Mouse (Mus musculus) inflammation-experienced regulatory T-cells, adult 6 months (primary cell): ENCODE results near the gene Nhlh1. TPM values are rescaled to one million over a fixed set of nuclear protein-coding genes. Genes with fewer than 3 reads are reported as not detected.
A peak's percentile ranks its signal among the peaks of the same experiment; 100 is the strongest.

Source experiments
- ATAC-seq: one replicate; pipeline ENCODE4 v1.8.0; 2017
- polyA plus RNA-seq, 3 experiments: library from polyadenylated mRNA; unstranded; fragments of 100-300 nt; shearing (Covaris generic); gene quantifications; one replicate each; pipeline ENCODE4 v1.2.1; 2017

Gene Nhlh1
- polyA plus RNA-seq, 3 experiments from 2014 or later = not detected

GRCm38 (mm10) chr1:172053541-172054440 is 3.6 kb downstream of the Nhlh1 start:
- no peak for ATAC-seq

GRCm38 (mm10) chr1:172052766-172053279 is 4.5 kb downstream of the Nhlh1 start:
- ATAC-seq = no peak

DNA sequence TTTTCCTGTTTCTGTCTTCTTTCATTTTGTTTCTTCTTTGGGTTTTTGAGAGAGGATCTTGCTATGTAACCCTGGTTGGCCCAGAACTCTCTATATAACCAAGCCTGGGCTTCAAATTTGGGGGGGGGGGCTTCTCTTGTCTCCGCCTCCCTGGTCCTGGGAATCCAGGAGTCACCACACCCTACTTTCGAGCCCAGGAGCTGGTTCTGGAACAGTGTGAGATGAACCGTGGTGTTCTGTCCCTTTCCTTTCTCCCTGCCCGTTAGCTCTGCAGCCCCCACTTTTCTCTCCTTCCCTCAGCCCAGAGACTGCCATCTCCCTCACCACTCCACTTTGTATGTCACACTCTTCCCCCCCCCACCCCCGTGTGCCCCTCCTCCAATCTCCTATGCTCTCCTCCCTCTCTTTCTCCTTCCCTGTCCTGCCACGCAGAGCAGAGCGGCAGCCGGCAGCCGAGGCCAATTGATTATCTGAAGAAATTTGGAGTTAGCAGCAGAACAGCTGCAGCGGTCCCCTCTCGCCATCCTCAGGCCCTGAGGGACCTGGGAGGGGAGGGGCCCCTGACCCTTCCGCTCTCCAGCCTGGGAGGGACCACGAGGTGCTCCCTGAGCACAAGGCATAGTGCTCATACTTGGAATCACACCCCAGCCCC is 8.1 kb downstream of the Nhlh1 start:
- no peak for ATAC-seq

DNA sequence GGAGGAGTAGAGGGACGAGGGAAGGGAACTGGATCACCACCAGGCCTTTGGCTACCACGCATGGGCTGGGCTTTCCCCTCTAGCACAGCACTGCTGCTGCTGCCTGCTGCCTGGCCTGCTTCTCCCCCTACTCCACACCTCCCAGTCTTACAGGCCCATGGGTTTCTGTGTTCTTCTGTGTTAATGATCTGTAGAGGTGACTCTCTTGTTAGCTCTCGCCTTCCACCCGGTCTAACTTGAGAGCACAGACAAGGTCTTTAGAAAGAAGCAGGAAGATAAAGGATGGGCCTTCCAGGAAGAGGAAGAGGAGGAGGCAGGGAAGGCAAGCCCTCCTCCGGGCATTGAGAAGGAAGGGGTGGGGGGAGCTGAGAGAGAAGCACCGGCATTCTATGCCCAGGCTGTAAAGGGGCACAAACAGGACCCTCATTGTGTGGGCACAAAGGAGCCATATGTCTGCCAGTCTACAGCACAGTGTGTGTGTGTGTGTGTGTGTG is 9.1 kb downstream of the Nhlh1 start:
- ATAC-seq = no peak

DNA sequence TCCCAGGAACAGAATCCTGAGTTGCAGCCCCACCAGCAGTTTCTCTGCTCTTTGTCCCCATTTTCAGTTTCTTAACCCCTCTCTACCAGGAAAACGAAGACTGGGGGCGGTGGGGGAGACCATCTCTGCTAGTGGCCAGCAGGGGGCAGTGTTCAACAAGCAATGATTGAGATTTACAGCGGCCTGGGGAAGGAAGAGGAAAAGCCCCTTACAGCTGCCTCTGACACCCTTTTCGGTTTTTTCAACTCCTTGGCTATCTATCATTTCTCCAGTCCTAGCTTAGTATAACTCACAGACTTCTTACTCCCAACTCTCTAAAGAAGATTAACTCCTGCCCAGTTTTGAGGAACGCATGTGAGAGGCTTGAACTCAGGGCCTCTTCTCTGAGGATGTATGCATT is 10.4 kb downstream of the Nhlh1 start:
- ATAC-seq = peak; percentile 72

GRCm38 (mm10) chr1:172046410-172046809 is 11.0 kb downstream of the Nhlh1 start:
- ATAC-seq = no peak

DNA sequence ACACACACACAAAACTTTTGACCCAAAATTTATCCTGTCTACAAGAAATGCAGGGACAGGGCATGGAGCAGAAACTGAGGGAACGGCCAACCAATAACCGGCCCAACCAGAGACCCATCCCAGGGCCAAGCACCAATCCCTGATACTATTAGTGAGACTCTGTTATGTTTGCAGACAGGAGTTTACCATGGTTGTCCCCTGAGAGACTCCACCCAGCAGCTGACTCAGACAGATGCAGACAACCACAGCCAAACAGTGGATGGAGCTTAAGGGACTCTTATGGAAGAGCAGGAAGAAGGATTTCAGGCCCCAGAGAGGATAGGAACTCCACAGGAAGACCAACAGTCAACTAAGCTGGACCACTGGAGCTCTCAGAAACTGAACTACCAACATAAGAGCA is 27.5 kb downstream of the Nhlh1 start:
- no peak for ATAC-seq

- ATAC-seq = no peak
These were observed 28.7 kb downstream of the Nhlh1 start, which contains the start of gene Vangl2 for GRCm38 (mm10) chr1:172028394-172029275. Gene Vangl2, minus strand, starts transcription at chr1:172028444.

- ATAC-seq = no peak
These were observed 29.6 kb downstream of the Nhlh1 start for GRCm38 (mm10) chr1:172027809-172028102.

GRCm38 (mm10) chr1:172027010-172027808 is 30.2 kb downstream of the Nhlh1 start:
- ATAC-seq = peak; percentile 55

DNA sequence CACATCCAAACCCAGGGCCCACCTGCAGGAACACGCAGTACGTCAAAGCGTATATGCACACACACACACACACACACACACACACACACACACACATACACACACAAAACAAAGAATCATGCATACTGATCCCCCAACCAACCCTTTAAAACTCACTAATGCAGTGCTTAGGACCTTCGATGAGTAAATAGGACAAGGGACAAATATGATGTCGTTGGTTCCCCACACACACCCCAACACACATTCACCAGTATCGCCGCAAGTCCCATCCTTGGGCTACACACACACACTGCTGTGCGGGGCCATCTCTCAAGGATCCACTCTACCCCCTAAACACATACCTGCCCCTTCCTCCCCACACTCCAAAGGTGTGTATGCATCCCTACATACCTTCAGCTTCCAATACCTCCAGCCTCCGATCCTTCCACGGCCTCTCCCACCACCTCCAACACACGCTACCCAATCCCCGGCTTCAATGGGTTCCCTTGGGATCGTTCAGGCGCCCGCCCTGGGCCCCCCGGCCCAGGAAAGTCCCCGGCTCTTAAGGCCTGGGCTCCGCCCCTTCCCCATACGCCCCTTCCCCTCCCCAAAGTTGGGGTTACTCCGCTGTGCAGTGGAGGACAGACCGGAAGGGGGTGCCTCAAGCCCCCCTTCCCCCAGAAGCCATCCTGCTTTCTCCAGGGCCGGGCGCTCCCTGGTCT is 31.0 kb downstream of the Nhlh1 start:
- peak; percentile 75 for ATAC-seq

DNA sequence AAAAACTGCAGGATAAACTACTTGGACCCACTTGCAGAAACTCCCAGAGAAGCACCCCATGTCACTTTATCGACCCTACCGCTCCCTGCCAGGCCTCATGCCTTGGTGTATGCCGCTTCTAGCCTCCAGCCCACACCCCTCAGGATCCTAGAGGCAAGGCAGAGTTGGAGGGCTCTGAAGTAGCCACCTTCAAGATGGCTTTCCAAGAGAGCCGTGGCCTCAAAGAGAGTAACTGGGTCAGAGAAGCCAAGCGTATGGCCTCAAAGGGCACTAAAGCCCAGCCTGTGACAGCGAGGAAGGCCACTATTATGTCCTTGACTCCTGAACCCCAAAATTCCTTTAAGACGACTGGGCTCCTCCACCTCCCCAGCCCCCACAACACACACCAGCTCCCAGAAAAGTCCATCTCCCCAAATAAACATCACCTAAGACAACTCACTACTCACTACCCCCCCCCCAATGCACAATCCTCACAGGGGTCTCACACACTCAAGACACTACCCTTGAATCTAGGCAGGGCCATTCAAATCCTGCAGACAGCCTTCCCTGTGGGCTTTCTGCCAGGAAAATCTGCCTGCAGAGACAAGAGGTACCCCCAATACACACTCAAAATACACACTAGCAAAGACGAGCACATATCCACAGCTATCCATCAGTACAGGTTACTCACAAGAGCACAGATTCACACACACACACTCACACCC is 32.0 kb downstream of the Nhlh1 start:
- no peak for ATAC-seq

- no peak for ATAC-seq
These were observed 33.1 kb downstream of the Nhlh1 start for GRCm38 (mm10) chr1:172024140-172024895.

- ATAC-seq = no peak
These were observed 37.4 kb downstream of the Nhlh1 start for GRCm38 (mm10) chr1:172019863-172020521.

DNA sequence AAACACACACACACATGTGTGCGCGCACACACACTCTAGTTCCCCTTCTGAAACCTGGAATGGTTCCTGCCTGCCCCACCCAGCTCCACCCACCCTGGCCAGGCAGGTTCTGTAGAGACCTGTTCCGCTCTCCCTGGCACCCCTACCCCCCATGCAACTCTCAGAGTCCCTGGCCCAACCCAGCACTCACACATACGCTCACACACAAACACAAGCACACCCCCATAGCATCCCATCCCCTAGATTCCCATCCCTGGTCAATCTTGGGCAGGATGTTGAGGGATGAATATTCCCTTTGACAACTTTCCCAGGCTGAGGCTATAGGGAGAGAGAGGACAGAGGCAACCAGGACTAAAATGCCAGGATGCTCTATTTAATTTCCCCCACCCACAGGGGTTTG is 38.0 kb downstream of the Nhlh1 start:
- ATAC-seq = no peak

GRCm38 (mm10) chr1:172018336-172019311 is 38.7 kb downstream of the Nhlh1 start:
- ATAC-seq = no peak

DNA sequence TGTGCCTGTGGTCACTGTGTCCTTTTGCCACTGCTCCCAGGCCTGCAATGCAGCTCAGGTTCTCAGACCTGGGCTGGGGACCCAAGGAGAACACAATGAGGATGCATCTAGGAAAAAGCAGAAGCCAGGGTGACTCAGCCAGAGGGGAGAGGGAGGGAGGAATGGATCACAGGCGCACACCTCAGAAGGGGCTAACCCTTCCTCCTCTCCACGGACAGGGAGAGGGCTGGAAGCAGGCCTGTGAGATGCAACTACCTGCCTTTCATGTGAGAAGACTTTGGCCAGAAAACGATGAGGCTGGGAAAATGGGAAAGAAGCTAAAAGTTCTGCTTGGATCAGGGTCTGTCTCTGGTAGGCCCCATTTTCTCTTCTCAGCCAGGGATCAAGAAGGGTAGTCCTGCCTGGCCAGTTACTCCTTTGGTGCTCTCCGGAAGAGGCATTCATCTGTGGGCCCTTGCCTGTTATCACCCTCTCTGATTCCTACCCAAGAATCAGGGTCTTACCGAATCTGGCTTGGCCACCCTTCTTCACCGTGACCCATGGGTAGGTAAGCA is 39.8 kb downstream of the Nhlh1 start:
- ATAC-seq = no peak
